Mouse (Mus musculus) telencephalon, adult 2 months (tissue): ENCODE measurements around the gene Abhd14b.
A peak's percentile ranks its signal among the peaks of the same experiment; 100 is the strongest.

Source experiments
- DNase-seq: peaks from one replicate; pipeline ENCODE4 v3.0.0-alpha.2; 2011; ENCODE audit warnings: low read depth, low spot score

The Abhd14b gene

GRCm38 (mm10) chr9:106447348-106447747, at the start of gene Abhd14b, which contains the start of gene Abhd14a:
Abhd14b (plus strand) TSS chr9:106447459.
Abhd14a (minus strand) TSS chr9:106447678.
- DNase-seq: peak; percentile 90

- no peak for DNase-seq
These were observed 49.5 kb upstream of the Abhd14b start for GRCm38 (mm10) chr9:106397733-106398132.

GRCm38 (mm10) chr9:106398667-106399311, 48.5 kb upstream of the Abhd14b start:
- no peak for DNase-seq

- no peak for DNase-seq
These were observed 47.5 kb upstream of the Abhd14b start for GRCm38 (mm10) chr9:106399808-106400207.

GRCm38 (mm10) chr9:106402149-106402548, 45.1 kb upstream of the Abhd14b start:
- DNase-seq: no peak

GRCm38 (mm10) chr9:106402607-106403375, 44.5 kb upstream of the Abhd14b start:
- peak; percentile 79 for DNase-seq

GRCm38 (mm10) chr9:106405275-106405674, 42.0 kb upstream of the Abhd14b start:
- DNase-seq: no peak

- DNase-seq: peak; percentile 55
These were observed 40.7 kb upstream of the Abhd14b start for GRCm38 (mm10) chr9:106406443-106407078.

- DNase-seq: no peak
These were observed 38.2 kb upstream of the Abhd14b start for GRCm38 (mm10) chr9:106409096-106409495.

- no peak for DNase-seq
These were observed 37.1 kb upstream of the Abhd14b start for GRCm38 (mm10) chr9:106410086-106410650.

- DNase-seq: peak; percentile 73
These were observed 36.1 kb upstream of the Abhd14b start for GRCm38 (mm10) chr9:106411091-106411594.

GRCm38 (mm10) chr9:106411729-106412128, 35.5 kb upstream of the Abhd14b start:
- no peak for DNase-seq

GRCm38 (mm10) chr9:106412210-106412609, 35.0 kb upstream of the Abhd14b start:
- DNase-seq: no peak

- DNase-seq: no peak
These were observed 33.7 kb upstream of the Abhd14b start for GRCm38 (mm10) chr9:106413606-106414005.

GRCm38 (mm10) chr9:106416826-106417225, 30.4 kb upstream of the Abhd14b start:
- no peak for DNase-seq

GRCm38 (mm10) chr9:106417841-106418625, 29.2 kb upstream of the Abhd14b start:
- peak; percentile 96 for DNase-seq

- DNase-seq: no peak
These were observed 26.7 kb upstream of the Abhd14b start for GRCm38 (mm10) chr9:106420608-106421007.

GRCm38 (mm10) chr9:106421033-106421864, 26.0 kb upstream of the Abhd14b start:
- DNase-seq: no peak

GRCm38 (mm10) chr9:106421865-106422160, 25.4 kb upstream of the Abhd14b start:
- no peak for DNase-seq

GRCm38 (mm10) chr9:106428719-106429220, 18.5 kb upstream of the Abhd14b start:
- no peak for DNase-seq
